Mouse (Mus musculus): Measurements from ENCODE around the gene Frmpd1. TPM values are rescaled to one million over a fixed set of nuclear protein-coding genes. Genes with fewer than 3 reads are reported as not detected.

Gene Frmpd1
- total and polyA plus RNA-seq, 3 experiments: not detected

GRCm38 (mm10) chr4:45156433-45156832 is 28.2 kb upstream of the Frmpd1 start:
- dilution Hi-C loops (cut with MboI; ENCODE audit: extremely low pct_ligation_motif_present, extremely low pct_unique_long_range_greater_than_20kb, low sequenced_read_pairs) (no loop called here), in situ Hi-C loops (cut with MboI; ENCODE audit: low pct_ligation_motif_present, low pct_unique_long_range_greater_than_20kb, low sequenced_read_pairs) (no loop called here)
- H3K9me3 ChIP-seq (replicated peaks; ENCODE audit: low read length): no peaks in the 10 kb centered on the region
- H3K4me1 ChIP-seq (ENCODE audit: control insufficient read depth in 1 of 2, insufficient read depth in 2 of 2): no peaks in the 10 kb centered on the region
- DNase-seq (ENCODE audit: extremely low read depth): no peak
- no peaks in the 10 kb centered on the region for H3K79me2 ChIP-seq (replicated peaks; ENCODE audit: control insufficient read depth, extremely low read depth, insufficient read depth, poor library complexity, severe bottlenecking)
- no peak overlapping the region for H3K4me2 ChIP-seq (ENCODE audit: insufficient read depth, low read depth, poor library complexity, severe bottlenecking)
- no peak overlapping the region for H3K9ac ChIP-seq (ENCODE audit: insufficient read depth, low read depth)
- H3K27ac ChIP-seq (ENCODE audit: insufficient read depth, low read depth): no peak overlapping the region
- TF ChIP-seq CHD1 (IDR thresholded peaks at IDR 0.05; ENCODE audit: low read depth, low read length) (no peak), RAD21 (IDR thresholded peaks at IDR 0.05; ENCODE audit: low read depth, low read length) (no peak), MAFK (IDR thresholded peaks at IDR 0.05; ENCODE audit: insufficient replicate concordance, low read length) (no peak), UBTF (IDR thresholded peaks at IDR 0.05; ENCODE audit: low read depth, low read length) (no peak), TCF12 (IDR thresholded peaks at IDR 0.05; ENCODE audit: low read depth, low read length) (no peak), POLR2A (IDR thresholded peaks at IDR 0.05; ENCODE audit: low read depth, low read length) (no peak), KAT2A (IDR thresholded peaks at IDR 0.05; ENCODE audit: insufficient replicate concordance, low read length) (no peak), POLR2AphosphoS2 (IDR thresholded peaks at IDR 0.05; ENCODE audit: low read depth, low read length) (no peak), USF2 (conservative IDR thresholded peaks at IDR 0.05; ENCODE audit: low read depth, low read length) (no peak), IRF4 (IDR thresholded peaks at IDR 0.05; ENCODE audit: low read depth, low read length) (no peak), ELF1 (IDR thresholded peaks at IDR 0.05; ENCODE audit: low read depth, low read length) (no peak), NELFE (IDR thresholded peaks at IDR 0.05; ENCODE audit: low read depth, low read length) (no peak), E2F4 (IDR thresholded peaks at IDR 0.05; ENCODE audit: insufficient replicate concordance, low read depth, low read length) (no peak), RCOR1 (conservative IDR thresholded peaks at IDR 0.05; ENCODE audit: low read depth, low read length) (no peak), MXI1 (IDR thresholded peaks at IDR 0.05; ENCODE audit: low read depth, low read length) (no peak), EP300 (IDR thresholded peaks at IDR 0.05; ENCODE audit: low read length) (no peak), MAX (IDR thresholded peaks at IDR 0.05; ENCODE audit: low read length) (no peak)
- no peaks in the 10 kb centered on the region for H3K27me3 ChIP-seq (replicated peaks)
- no peak overlapping the region for H3K4me3 ChIP-seq (replicated peaks in 1 of 3; ENCODE audit: low read depth in 2 of 3, low read length in 2 of 3, poor library complexity in 1 of 3)
- H3K36me3 ChIP-seq (replicated peaks in 1 of 2; ENCODE audit: control insufficient read depth in 1 of 2, insufficient read depth in 1 of 2, low read length in 1 of 2): no peaks in the 10 kb centered on the region

GRCm38 (mm10) chr4:45158608-45159007 is 26.1 kb upstream of the Frmpd1 start:
- in situ Hi-C loops (cut with MboI; ENCODE audit: low pct_ligation_motif_present, low pct_unique_long_range_greater_than_20kb, low sequenced_read_pairs): no loop called here
- H3K4me2 ChIP-seq (ENCODE audit: insufficient read depth, low read depth, poor library complexity, severe bottlenecking): no peak overlapping the region
- no peaks in the 10 kb centered on the region for H3K4me1 ChIP-seq (ENCODE audit: control insufficient read depth in 1 of 2, insufficient read depth in 2 of 2)
- TF ChIP-seq NRF1 (IDR thresholded peaks at IDR 0.05; ENCODE audit: low read depth, low read length): no peak
- no peak for TF ChIP-seq ZC3H11A (IDR thresholded peaks at IDR 0.05; ENCODE audit: low read depth, low read length)
- TF ChIP-seq ZMIZ1 (IDR thresholded peaks at IDR 0.05; ENCODE audit: low read depth, low read length): no peak
- TF ChIP-seq CHD2 (IDR thresholded peaks at IDR 0.05; ENCODE audit: low read length): no peak
- TF ChIP-seq RCOR1 (conservative IDR thresholded peaks at IDR 0.05; ENCODE audit: low read depth, low read length): no peak
- TF ChIP-seq MAX (IDR thresholded peaks at IDR 0.05; ENCODE audit: low read length): no peak
- TF ChIP-seq MYC (IDR thresholded peaks at IDR 0.05; ENCODE audit: low read depth, low read length): no peak
- no peak for TF ChIP-seq USF2 (conservative IDR thresholded peaks at IDR 0.05; ENCODE audit: low read depth, low read length)
- no peak for TF ChIP-seq IRF4 (IDR thresholded peaks at IDR 0.05; ENCODE audit: low read depth, low read length)
- no peak for TF ChIP-seq UBTF (IDR thresholded peaks at IDR 0.05; ENCODE audit: low read depth, low read length)
- no peak for TF ChIP-seq POLR2A (IDR thresholded peaks at IDR 0.05; ENCODE audit: low read depth, low read length)
- no peak for TF ChIP-seq ETS1 (conservative IDR thresholded peaks at IDR 0.05; ENCODE audit: low read depth, low read length)
- TF ChIP-seq MAZ (IDR thresholded peaks at IDR 0.05; ENCODE audit: low read depth, low read length): no peak
- TF ChIP-seq SMC3 (IDR thresholded peaks at IDR 0.05; ENCODE audit: low read depth, low read length): no peak
- H3K27me3 ChIP-seq (replicated peaks): no peaks in the 10 kb centered on the region
- no peak for DNase-seq (ENCODE audit: extremely low read depth)
- H3K36me3 ChIP-seq (replicated peaks in 1 of 2; ENCODE audit: control insufficient read depth in 1 of 2, insufficient read depth in 1 of 2, low read length in 1 of 2): no peaks in the 10 kb centered on the region
- H3K4me3 ChIP-seq (replicated peaks in 1 of 3; ENCODE audit: low read depth in 2 of 3, low read length in 2 of 3, poor library complexity in 1 of 3): no peak overlapping the region
- no peaks in the 10 kb centered on the region for H3K9me3 ChIP-seq (replicated peaks; ENCODE audit: low read length)
- H3K79me2 ChIP-seq (replicated peaks; ENCODE audit: control insufficient read depth, extremely low read depth, insufficient read depth, poor library complexity, severe bottlenecking): no peaks in the 10 kb centered on the region
- dilution Hi-C loops (cut with MboI; ENCODE audit: extremely low pct_ligation_motif_present, extremely low pct_unique_long_range_greater_than_20kb, low sequenced_read_pairs): no loop called here
- H3K9ac ChIP-seq (ENCODE audit: insufficient read depth, low read depth): no peak overlapping the region
- H3K27ac ChIP-seq (ENCODE audit: insufficient read depth, low read depth): no peak overlapping the region

All from CH12.LX (cell line).